Mouse (Mus musculus): Measurements from ENCODE around the gene Rnf130. TPM values are rescaled to one million over a fixed set of nuclear protein-coding genes. Genes with fewer than 3 reads are reported as not detected.

The Rnf130 gene
- polyA plus RNA-seq, 1 experiment from 2014 or later: 43.5 TPM

DNA sequence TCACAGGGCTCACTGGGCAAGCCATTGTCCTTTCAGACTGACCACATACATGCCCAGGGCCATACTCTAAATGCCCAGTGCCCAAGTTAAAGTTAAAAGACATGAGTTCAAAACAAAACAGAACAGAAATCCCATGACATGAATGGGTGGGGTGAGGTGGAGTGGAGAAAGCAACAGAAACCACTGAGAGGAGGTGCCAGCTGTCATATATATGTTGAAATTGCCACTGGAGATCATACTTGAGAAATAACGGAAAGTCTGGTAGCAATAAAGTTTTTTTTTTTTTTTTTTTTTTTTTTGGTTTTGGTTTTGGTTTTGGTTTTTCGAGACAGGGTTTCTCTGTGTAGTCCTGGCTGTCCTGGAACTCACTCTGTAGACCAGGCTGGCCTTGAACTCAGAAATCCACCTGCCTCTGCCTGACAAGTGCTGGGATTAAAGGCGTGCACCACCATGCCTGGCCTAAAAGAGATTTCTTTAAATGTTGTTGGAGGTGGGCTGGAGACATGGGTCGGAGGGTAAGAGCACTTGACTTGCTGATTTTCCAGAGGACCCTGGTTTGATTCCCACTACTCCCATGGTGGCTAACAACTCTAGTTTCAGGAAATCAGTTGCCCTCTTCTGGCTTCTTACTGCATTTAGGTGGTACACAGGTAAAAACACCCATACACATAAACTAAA, 41.1 kb upstream of the Rnf130 start:
- Histone ChIP-seq H3K4me1 (ENCODE audit: control insufficient read depth, insufficient read depth, low read length) (0 out of 2 replicates have a peak, but pooled peaks cover 3% of the 10 kb centered on the region), H3K9me3 (ENCODE audit: control insufficient read depth, low read depth, low read length) (no peaks in the 10 kb centered on the region), H3K4me3 (ENCODE audit: low read depth, low read length) (no peak overlapping the region), H3K36me3 (ENCODE audit: control insufficient read depth, insufficient read depth, low read length) (no peaks in the 10 kb centered on the region), H3K27me3 (ENCODE audit: control insufficient read depth, insufficient read depth, low read length) (no peaks in the 10 kb centered on the region), H3K27ac (ENCODE audit: low read length) (no peak overlapping the region), H3K9ac (replicated peaks; ENCODE audit: low read depth, low read length) (no peak overlapping the region), H3K4me2 (replicated peaks; ENCODE audit: low read depth, low read length) (no peak overlapping the region)
- no peak for ATAC-seq (ENCODE audit: insufficient number of reproducible peaks, insufficient read depth, low FRiP score, low read depth)
- 78% methylated on average over 4 of the region's 4 CpGs for WGBS

GRCm38 (mm10) chr11:49985009-49985408, 40.1 kb upstream of the Rnf130 start:
- H3K27ac ChIP-seq (ENCODE audit: low read length): no peak overlapping the region
- H3K4me3 ChIP-seq (ENCODE audit: low read depth, low read length): no peak overlapping the region
- no peak overlapping the region for H3K9ac ChIP-seq (replicated peaks; ENCODE audit: low read depth, low read length)
- 81% methylated on average over 4 of the region's 4 CpGs for WGBS
- no peaks in the 10 kb centered on the region for H3K9me3 ChIP-seq (ENCODE audit: control insufficient read depth, low read depth, low read length)
- ATAC-seq (ENCODE audit: insufficient number of reproducible peaks, insufficient read depth, low FRiP score, low read depth): no peak
- no peaks in the 10 kb centered on the region for H3K27me3 ChIP-seq (ENCODE audit: control insufficient read depth, insufficient read depth, low read length)
- H3K4me2 ChIP-seq (replicated peaks; ENCODE audit: low read depth, low read length): no peak overlapping the region
- H3K36me3 ChIP-seq (ENCODE audit: control insufficient read depth, insufficient read depth, low read length): no peaks in the 10 kb centered on the region
- 0 out of 2 replicates have a peak, but pooled peaks cover 3% of the 10 kb centered on the region for H3K4me1 ChIP-seq (ENCODE audit: control insufficient read depth, insufficient read depth, low read length)

DNA sequence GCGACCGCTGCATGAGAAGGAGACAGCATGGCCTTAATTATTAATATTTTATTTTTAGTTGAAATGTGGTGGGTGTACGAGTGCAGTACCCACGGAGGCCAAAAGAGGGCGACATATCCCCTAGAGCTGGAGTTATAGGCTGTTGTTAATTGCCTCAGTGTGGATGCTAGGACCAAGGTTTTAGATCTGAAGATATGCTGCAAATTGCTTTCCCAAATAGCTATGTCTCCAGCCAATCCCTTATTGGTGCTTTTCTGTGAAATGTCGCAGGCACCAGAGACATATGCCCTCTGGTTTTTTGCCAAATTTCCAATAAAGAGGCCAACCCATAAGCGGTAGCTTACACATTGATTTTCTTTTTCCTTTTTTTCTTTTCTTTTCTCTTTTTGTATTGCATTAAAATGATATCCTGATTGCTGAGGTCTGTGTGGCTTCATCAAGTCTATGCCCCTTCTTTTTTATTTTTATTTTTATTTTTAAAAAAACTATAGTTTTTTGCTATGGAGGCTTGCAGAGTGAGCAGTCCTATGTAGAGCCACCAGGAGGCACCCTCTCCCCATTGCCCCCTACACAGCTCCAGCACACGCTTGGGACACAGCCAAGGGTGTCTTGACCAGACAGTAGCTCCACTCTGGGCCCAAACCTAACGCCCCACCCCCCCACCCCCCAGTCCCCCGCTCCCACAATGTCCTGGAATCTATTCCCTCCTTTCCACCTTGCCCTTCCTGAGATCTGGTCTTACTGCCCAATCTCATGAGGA, 38.7 kb upstream of the Rnf130 start:
- peak; percentile 65; the same call in 1 of the 2 replicates for ATAC-seq (ENCODE audit: insufficient number of reproducible peaks, insufficient read depth, low FRiP score, low read depth)
- 24% methylated on average over 10 of the region's 10 CpGs for WGBS
- no peak overlapping the region for H3K9ac ChIP-seq (replicated peaks; ENCODE audit: low read depth, low read length)

DNA sequence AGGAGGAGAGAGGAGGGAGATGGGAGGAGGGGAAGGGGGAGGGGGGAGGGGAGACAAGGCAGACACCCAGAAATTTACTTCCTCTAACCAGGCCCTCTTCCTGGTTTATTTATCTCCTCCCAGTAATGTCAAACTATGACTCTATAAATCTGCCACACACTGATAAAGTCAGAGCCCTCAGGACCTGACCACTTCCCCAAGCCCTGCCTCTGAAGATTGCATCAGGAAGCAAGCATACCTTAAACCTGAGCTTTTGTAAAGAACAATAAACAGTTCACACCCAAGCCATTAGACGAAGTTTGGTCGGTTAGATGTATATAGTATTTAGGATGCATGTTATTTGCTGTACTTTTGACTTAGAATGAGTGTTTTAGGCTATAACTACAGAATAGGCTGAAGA, 30.6 kb upstream of the Rnf130 start:
- no peaks in the 10 kb centered on the region for H3K36me3 ChIP-seq (ENCODE audit: control insufficient read depth, insufficient read depth, low read length)
- H3K27me3 ChIP-seq (ENCODE audit: control insufficient read depth, insufficient read depth, low read length): no peaks in the 10 kb centered on the region
- no peaks in the 10 kb centered on the region for H3K4me1 ChIP-seq (ENCODE audit: control insufficient read depth, insufficient read depth, low read length)
- ATAC-seq (ENCODE audit: insufficient number of reproducible peaks, insufficient read depth, low FRiP score, low read depth): no peak
- H3K4me2 ChIP-seq (replicated peaks; ENCODE audit: low read depth, low read length): no peak overlapping the region
- no peak overlapping the region for H3K9ac ChIP-seq (replicated peaks; ENCODE audit: low read depth, low read length)
- 33% methylated on average over 2 of the region's 2 CpGs for WGBS
- H3K27ac ChIP-seq (ENCODE audit: low read length): no peak overlapping the region
- no peaks in the 10 kb centered on the region for H3K9me3 ChIP-seq (ENCODE audit: control insufficient read depth, low read depth, low read length)
- no peak overlapping the region for H3K4me3 ChIP-seq (ENCODE audit: low read depth, low read length)

More for the DNA sequence above, 38.7 kb upstream of the Rnf130 start:
- H3K27me3 ChIP-seq (ENCODE audit: control insufficient read depth, insufficient read depth, low read length): no peaks in the 10 kb centered on the region
- no peak overlapping the region for H3K4me3 ChIP-seq (ENCODE audit: low read depth, low read length)
- no peak overlapping the region for H3K4me2 ChIP-seq (replicated peaks; ENCODE audit: low read depth, low read length)
- no peaks in the 10 kb centered on the region for H3K36me3 ChIP-seq (ENCODE audit: control insufficient read depth, insufficient read depth, low read length)
- no peaks in the 10 kb centered on the region for H3K9me3 ChIP-seq (ENCODE audit: control insufficient read depth, low read depth, low read length)
- H3K4me1 ChIP-seq (ENCODE audit: control insufficient read depth, insufficient read depth, low read length): 0 out of 2 replicates have a peak, but pooled peaks cover 2% of the 10 kb centered on the region
- H3K27ac ChIP-seq (ENCODE audit: low read length): no peak overlapping the region

GRCm38 (mm10) chr11:49996398-49996797, 28.7 kb upstream of the Rnf130 start:
- H3K27me3 ChIP-seq (ENCODE audit: control insufficient read depth, insufficient read depth, low read length): no peaks in the 10 kb centered on the region
- no peak overlapping the region for H3K27ac ChIP-seq (ENCODE audit: low read length)

GRCm38 (mm10) chr11:49997321-49997720, 27.8 kb upstream of the Rnf130 start:
- no peaks in the 10 kb centered on the region for H3K9me3 ChIP-seq (ENCODE audit: control insufficient read depth, low read depth, low read length)
- H3K4me3 ChIP-seq (ENCODE audit: low read depth, low read length): no peak overlapping the region
- H3K27me3 ChIP-seq (ENCODE audit: control insufficient read depth, insufficient read depth, low read length): no peaks in the 10 kb centered on the region
- no peak for ATAC-seq (ENCODE audit: insufficient number of reproducible peaks, insufficient read depth, low FRiP score, low read depth)
- no peaks in the 10 kb centered on the region for H3K36me3 ChIP-seq (ENCODE audit: control insufficient read depth, insufficient read depth, low read length)
- 70% methylated on average over 5 of the region's 5 CpGs for WGBS
- H3K9ac ChIP-seq (replicated peaks; ENCODE audit: low read depth, low read length): no peak overlapping the region
- H3K27ac ChIP-seq (ENCODE audit: low read length): no peak overlapping the region
- H3K4me1 ChIP-seq (ENCODE audit: control insufficient read depth, insufficient read depth, low read length): no peaks in the 10 kb centered on the region
- H3K4me2 ChIP-seq (replicated peaks; ENCODE audit: low read depth, low read length): no peak overlapping the region

More at GRCm38 (mm10) chr11:49996398-49996797, 28.7 kb upstream of the Rnf130 start:
- H3K4me3 ChIP-seq (ENCODE audit: low read depth, low read length): no peak overlapping the region
- ATAC-seq (ENCODE audit: insufficient number of reproducible peaks, insufficient read depth, low FRiP score, low read depth): no peak
- H3K36me3 ChIP-seq (ENCODE audit: control insufficient read depth, insufficient read depth, low read length): no peaks in the 10 kb centered on the region
- no peak overlapping the region for H3K4me2 ChIP-seq (replicated peaks; ENCODE audit: low read depth, low read length)
- no peak overlapping the region for H3K9ac ChIP-seq (replicated peaks; ENCODE audit: low read depth, low read length)
- H3K9me3 ChIP-seq (ENCODE audit: control insufficient read depth, low read depth, low read length): no peaks in the 10 kb centered on the region
- H3K4me1 ChIP-seq (ENCODE audit: control insufficient read depth, insufficient read depth, low read length): no peaks in the 10 kb centered on the region
- 67% methylated on average over 4 of the region's 4 CpGs for WGBS

- H3K36me3 ChIP-seq (ENCODE audit: control insufficient read depth, insufficient read depth, low read length): no peaks in the 10 kb centered on the region
- no peak overlapping the region for H3K4me2 ChIP-seq (replicated peaks; ENCODE audit: low read depth, low read length)
- 80% methylated on average over 4 of the region's 4 CpGs for WGBS
- H3K9me3 ChIP-seq (ENCODE audit: control insufficient read depth, low read depth, low read length): no peaks in the 10 kb centered on the region
- no peak for ATAC-seq (ENCODE audit: insufficient number of reproducible peaks, insufficient read depth, low FRiP score, low read depth)
- no peaks in the 10 kb centered on the region for H3K4me1 ChIP-seq (ENCODE audit: control insufficient read depth, insufficient read depth, low read length)
- H3K4me3 ChIP-seq (ENCODE audit: low read depth, low read length): no peak overlapping the region
- H3K9ac ChIP-seq (replicated peaks; ENCODE audit: low read depth, low read length): no peak overlapping the region
- H3K27me3 ChIP-seq (ENCODE audit: control insufficient read depth, insufficient read depth, low read length): no peaks in the 10 kb centered on the region
- H3K27ac ChIP-seq (ENCODE audit: low read length): no peak overlapping the region
Observed at GRCm38 (mm10) chr11:50002853-50003252, 22.3 kb upstream of the Rnf130 start.

- no peaks in the 10 kb centered on the region for H3K36me3 ChIP-seq (ENCODE audit: control insufficient read depth, insufficient read depth, low read length)
- H3K9ac ChIP-seq (replicated peaks; ENCODE audit: low read depth, low read length): no peak overlapping the region
- no peak overlapping the region for H3K4me3 ChIP-seq (ENCODE audit: low read depth, low read length)
- no peak for ATAC-seq (ENCODE audit: insufficient number of reproducible peaks, insufficient read depth, low FRiP score, low read depth)
- no peaks in the 10 kb centered on the region for H3K9me3 ChIP-seq (ENCODE audit: control insufficient read depth, low read depth, low read length)
- H3K27me3 ChIP-seq (ENCODE audit: control insufficient read depth, insufficient read depth, low read length): no peaks in the 10 kb centered on the region
- 78% methylated on average over 10 of the region's 10 CpGs for WGBS
- H3K4me1 ChIP-seq (ENCODE audit: control insufficient read depth, insufficient read depth, low read length): no peaks in the 10 kb centered on the region
- H3K27ac ChIP-seq (ENCODE audit: low read length): no peak overlapping the region
- no peak overlapping the region for H3K4me2 ChIP-seq (replicated peaks; ENCODE audit: low read depth, low read length)
Observed at GRCm38 (mm10) chr11:50007776-50008175, 17.4 kb upstream of the Rnf130 start.
